Mouse (Mus musculus): Measurements from ENCODE around the gene Ist1. TPM values are rescaled to one million over a fixed set of nuclear protein-coding genes. Genes with fewer than 3 reads are reported as not detected.

The Ist1 gene
- polyA plus RNA-seq, 1 experiment from 2014 or later = 95.4 TPM

DNA sequence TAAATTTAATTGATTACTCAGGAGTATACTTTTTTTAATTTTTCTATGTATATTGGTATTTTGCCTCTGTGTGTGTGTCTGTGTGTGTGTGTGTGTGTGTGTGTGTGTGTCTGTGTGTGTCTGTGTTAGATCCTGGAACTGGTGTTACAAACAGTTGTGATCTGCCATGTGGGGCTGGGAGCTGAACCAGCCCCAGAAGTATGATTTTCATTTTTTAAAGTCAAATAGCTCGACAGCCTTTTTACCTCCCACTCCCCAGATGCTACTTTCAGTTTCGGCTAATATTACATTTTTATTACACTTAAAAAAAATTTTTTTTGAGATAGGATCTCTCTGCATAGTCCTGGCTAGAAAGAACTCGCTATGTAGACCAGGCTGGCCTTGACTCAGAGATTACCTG is 30.7 kb downstream of the Ist1 start:
- Histone ChIP-seq H3K36me3 (ENCODE audit: control insufficient read depth, insufficient read depth) (no peaks in the 10 kb centered on the region), H3K9ac (ENCODE audit: low read length) (no peak overlapping the region), H3K9me3 (replicated peaks; ENCODE audit: control insufficient read depth, low read length) (no peaks in the 10 kb centered on the region), H3K27me3 (ENCODE audit: control insufficient read depth, insufficient read depth, low read length) (no peaks in the 10 kb centered on the region), H3K4me2 (ENCODE audit: low read depth, low read length) (no peak overlapping the region), H3K4me3 (ENCODE audit: low read length) (no peak overlapping the region), H3K4me1 (ENCODE audit: control insufficient read depth, insufficient read depth, low read length) (no peaks in the 10 kb centered on the region), H3K27ac (ENCODE audit: low read length) (no peak overlapping the region)
- 80% methylated on average over 3 of the region's 3 CpGs for WGBS
- no peak for ATAC-seq (replicated peaks; ENCODE audit: extremely low read depth, insufficient read depth, low FRiP score)

DNA sequence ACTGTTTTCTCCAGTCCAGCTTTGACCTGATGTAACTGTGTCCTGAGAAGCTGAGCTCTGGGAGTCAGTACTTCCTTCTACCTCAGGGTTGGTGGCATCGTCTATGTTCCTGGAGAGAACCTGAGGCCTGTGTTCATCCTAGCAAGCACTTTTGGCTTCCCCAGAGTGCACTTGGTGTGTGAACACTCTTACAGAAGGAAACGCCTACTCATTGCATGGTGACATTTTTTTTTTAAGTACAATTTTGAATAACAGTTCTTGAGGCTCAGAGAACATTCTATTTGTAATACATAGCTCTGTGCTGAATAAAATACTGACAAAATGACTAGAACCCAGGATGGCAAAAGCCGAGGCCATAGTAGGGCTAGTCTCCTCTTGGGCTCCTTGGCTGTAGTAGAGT is 36.2 kb downstream of the Ist1 start:
- H3K27ac ChIP-seq (ENCODE audit: low read length) = no peak overlapping the region
- no peak overlapping the region for H3K4me2 ChIP-seq (ENCODE audit: low read depth, low read length)
- no peaks in the 10 kb centered on the region for H3K36me3 ChIP-seq (ENCODE audit: control insufficient read depth, insufficient read depth)
- no peaks in the 10 kb centered on the region for H3K4me1 ChIP-seq (ENCODE audit: control insufficient read depth, insufficient read depth, low read length)
- no peaks in the 10 kb centered on the region for H3K27me3 ChIP-seq (ENCODE audit: control insufficient read depth, insufficient read depth, low read length)
- no peak overlapping the region for H3K4me3 ChIP-seq (ENCODE audit: low read length)
- ATAC-seq (replicated peaks; ENCODE audit: extremely low read depth, insufficient read depth, low FRiP score) = no peak
- no peak overlapping the region for H3K9ac ChIP-seq (ENCODE audit: low read length)
- 71% methylated on average over 3 of the region's 3 CpGs for WGBS
- no peaks in the 10 kb centered on the region for H3K9me3 ChIP-seq (replicated peaks; ENCODE audit: control insufficient read depth, low read length)

DNA sequence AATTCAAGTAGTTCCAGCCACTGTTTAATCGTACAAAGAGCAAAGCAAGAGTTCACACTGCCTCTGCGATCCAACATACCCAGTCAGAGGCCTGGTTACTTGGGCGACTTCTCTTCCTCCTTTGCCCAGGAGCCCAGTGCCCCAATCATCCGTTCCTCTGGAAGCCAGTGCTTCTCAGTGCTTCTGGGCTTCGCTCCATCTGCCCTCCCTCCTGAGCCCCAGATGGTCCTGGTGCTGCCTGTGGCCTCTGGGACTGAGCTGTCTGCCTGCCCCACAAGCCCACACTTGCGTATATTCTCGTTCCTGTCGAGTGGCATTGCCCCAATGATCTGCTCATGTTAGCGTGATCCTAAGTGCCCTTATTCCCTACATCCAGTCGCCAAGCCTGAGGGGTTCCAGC is 42.3 kb downstream of the Ist1 start:
- Histone ChIP-seq H3K27me3 (ENCODE audit: control insufficient read depth, insufficient read depth, low read length) (no peaks in the 10 kb centered on the region), H3K36me3 (ENCODE audit: control insufficient read depth, insufficient read depth) (no peaks in the 10 kb centered on the region), H3K4me1 (ENCODE audit: control insufficient read depth, insufficient read depth, low read length) (no peaks in the 10 kb centered on the region), H3K27ac (ENCODE audit: low read length) (no peak overlapping the region), H3K4me2 (ENCODE audit: low read depth, low read length) (no peak overlapping the region), H3K9ac (ENCODE audit: low read length) (no peak overlapping the region), H3K4me3 (ENCODE audit: low read length) (no peak overlapping the region), H3K9me3 (replicated peaks; ENCODE audit: control insufficient read depth, low read length) (no peaks in the 10 kb centered on the region)
- 75% methylated on average over 10 of the region's 10 CpGs for WGBS
- ATAC-seq (replicated peaks; ENCODE audit: extremely low read depth, insufficient read depth, low FRiP score) = no peak

DNA sequence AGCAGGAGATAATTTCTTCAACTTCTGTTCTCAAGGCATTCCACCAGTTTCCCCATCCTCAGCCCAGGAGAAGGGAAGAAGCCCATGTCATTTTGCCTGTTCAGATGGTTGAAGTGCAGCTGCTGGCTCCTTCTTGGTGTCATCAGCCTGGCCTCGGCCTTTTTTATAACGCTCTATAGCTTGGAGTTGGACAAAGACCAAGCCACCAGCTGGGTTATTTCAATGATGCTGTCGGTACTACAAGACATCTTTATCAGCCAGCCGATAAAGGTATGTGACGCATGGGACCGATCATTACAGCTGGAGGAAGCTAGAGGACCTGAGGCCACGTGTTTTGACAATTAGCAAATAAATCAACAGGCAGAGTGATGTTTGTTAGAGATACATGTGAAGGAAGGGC is 44.6 kb downstream of the Ist1 start:
- H3K9ac ChIP-seq (ENCODE audit: low read length) = no peak overlapping the region
- no peaks in the 10 kb centered on the region for H3K36me3 ChIP-seq (ENCODE audit: control insufficient read depth, insufficient read depth)
- no peaks in the 10 kb centered on the region for H3K4me1 ChIP-seq (ENCODE audit: control insufficient read depth, insufficient read depth, low read length)
- ATAC-seq (replicated peaks; ENCODE audit: extremely low read depth, insufficient read depth, low FRiP score) = no peak
- WGBS = 28% methylated on average over 7 of the region's 7 CpGs
- no peaks in the 10 kb centered on the region for H3K27me3 ChIP-seq (ENCODE audit: control insufficient read depth, insufficient read depth, low read length)
- no peak overlapping the region for H3K4me2 ChIP-seq (ENCODE audit: low read depth, low read length)
- no peaks in the 10 kb centered on the region for H3K9me3 ChIP-seq (replicated peaks; ENCODE audit: control insufficient read depth, low read length)
- H3K27ac ChIP-seq (ENCODE audit: low read length) = no peak overlapping the region
- H3K4me3 ChIP-seq (ENCODE audit: low read length) = no peak overlapping the region

DNA sequence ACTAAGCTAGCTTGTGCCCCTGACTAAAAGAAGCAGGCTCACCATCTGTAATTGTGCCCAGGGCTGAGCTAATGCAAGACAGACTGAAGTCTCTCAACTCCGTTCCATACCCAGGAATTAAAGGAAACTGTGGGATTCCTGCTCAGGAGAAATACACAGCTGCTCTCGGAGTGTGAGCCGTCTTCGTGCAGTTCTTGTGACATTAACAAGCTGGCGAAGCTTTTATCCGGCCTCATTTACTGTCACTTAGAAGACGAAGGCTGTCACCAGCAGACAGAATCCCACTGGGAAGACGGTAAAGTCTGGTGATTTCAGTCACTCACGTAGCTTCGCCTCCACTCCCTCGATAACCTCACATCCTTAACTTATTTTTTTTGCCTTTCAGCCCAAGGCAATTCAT is 45.7 kb downstream of the Ist1 start:
- no peak for ATAC-seq (replicated peaks; ENCODE audit: extremely low read depth, insufficient read depth, low FRiP score)
- H3K9me3 ChIP-seq (replicated peaks; ENCODE audit: control insufficient read depth, low read length) = no peaks in the 10 kb centered on the region
- H3K36me3 ChIP-seq (ENCODE audit: control insufficient read depth, insufficient read depth) = no peaks in the 10 kb centered on the region
- WGBS = 57% methylated on average over 11 of the region's 11 CpGs
- H3K27me3 ChIP-seq (ENCODE audit: control insufficient read depth, insufficient read depth, low read length) = no peaks in the 10 kb centered on the region
- H3K4me1 ChIP-seq (ENCODE audit: control insufficient read depth, insufficient read depth, low read length) = no peaks in the 10 kb centered on the region
- no peak overlapping the region for H3K4me2 ChIP-seq (ENCODE audit: low read depth, low read length)
- H3K27ac ChIP-seq (ENCODE audit: low read length) = no peak overlapping the region
- no peak overlapping the region for H3K4me3 ChIP-seq (ENCODE audit: low read length)
- H3K9ac ChIP-seq (ENCODE audit: low read length) = no peak overlapping the region

DNA sequence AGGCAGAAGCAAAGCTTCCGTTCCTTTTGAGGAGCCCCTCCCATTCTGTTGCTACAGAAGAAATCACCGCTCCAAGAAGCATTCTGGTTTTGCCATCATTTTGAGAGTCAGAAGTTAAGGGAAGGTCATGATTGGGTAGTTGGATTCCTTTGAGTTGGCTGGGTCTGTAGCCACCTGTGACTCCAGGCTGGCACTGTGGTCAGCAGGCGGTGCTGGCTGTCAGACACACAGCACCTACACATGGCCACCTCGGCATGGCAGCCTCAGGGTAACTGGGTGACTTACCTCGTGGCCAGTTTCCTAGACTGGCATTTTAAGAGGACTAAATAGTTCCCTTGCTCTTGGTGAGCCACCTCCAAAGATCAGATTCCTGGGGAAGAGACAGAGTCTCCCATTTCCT is 51.8 kb downstream of the Ist1 start:
- H3K27ac ChIP-seq (ENCODE audit: low read length) = no peak overlapping the region
- no peak for ATAC-seq (replicated peaks; ENCODE audit: extremely low read depth, insufficient read depth, low FRiP score)
- no peak overlapping the region for H3K4me3 ChIP-seq (ENCODE audit: low read length)
- H3K36me3 ChIP-seq (ENCODE audit: control insufficient read depth, insufficient read depth) = no peaks in the 10 kb centered on the region
- H3K27me3 ChIP-seq (ENCODE audit: control insufficient read depth, insufficient read depth, low read length) = no peaks in the 10 kb centered on the region; the same call in 1 of the 2 replicates
- no peak overlapping the region for H3K4me2 ChIP-seq (ENCODE audit: low read depth, low read length)
- no peak overlapping the region for H3K9ac ChIP-seq (ENCODE audit: low read length)
- H3K4me1 ChIP-seq (ENCODE audit: control insufficient read depth, insufficient read depth, low read length) = no peaks in the 10 kb centered on the region
- H3K9me3 ChIP-seq (replicated peaks; ENCODE audit: control insufficient read depth, low read length) = no peaks in the 10 kb centered on the region
- 71% methylated on average over 5 of the region's 5 CpGs for WGBS

DNA sequence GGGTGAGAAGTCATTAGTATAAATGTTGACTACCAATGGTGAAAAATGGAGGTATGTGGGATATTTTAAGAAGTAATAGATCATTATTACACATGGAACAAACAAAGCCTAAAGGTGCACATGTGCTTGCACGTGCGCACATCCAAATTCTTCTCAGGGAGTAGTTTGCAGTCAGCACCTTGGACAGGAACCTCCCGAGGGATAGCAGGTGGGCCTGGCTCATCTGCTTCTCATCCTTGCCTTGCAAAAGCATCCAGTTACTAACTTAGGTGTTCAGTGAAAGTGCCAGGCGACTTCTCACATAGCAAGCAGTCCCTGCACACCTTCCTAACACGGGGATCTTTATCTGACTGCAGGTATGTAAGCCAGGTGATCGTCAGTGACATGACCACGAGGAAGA is 52.6 kb downstream of the Ist1 start:
- Histone ChIP-seq H3K36me3 (ENCODE audit: control insufficient read depth, insufficient read depth) (no peaks in the 10 kb centered on the region), H3K27me3 (ENCODE audit: control insufficient read depth, insufficient read depth, low read length) (no peaks in the 10 kb centered on the region; the same call in 1 of the 2 replicates), H3K9me3 (replicated peaks; ENCODE audit: control insufficient read depth, low read length) (no peaks in the 10 kb centered on the region), H3K4me2 (ENCODE audit: low read depth, low read length) (no peak overlapping the region), H3K4me3 (ENCODE audit: low read length) (no peak overlapping the region), H3K27ac (ENCODE audit: low read length) (no peak overlapping the region), H3K9ac (ENCODE audit: low read length) (no peak overlapping the region), H3K4me1 (ENCODE audit: control insufficient read depth, insufficient read depth, low read length) (no peaks in the 10 kb centered on the region)
- no peak for ATAC-seq (replicated peaks; ENCODE audit: extremely low read depth, insufficient read depth, low FRiP score)
- WGBS = 56% methylated on average over 7 of the region's 7 CpGs

DNA sequence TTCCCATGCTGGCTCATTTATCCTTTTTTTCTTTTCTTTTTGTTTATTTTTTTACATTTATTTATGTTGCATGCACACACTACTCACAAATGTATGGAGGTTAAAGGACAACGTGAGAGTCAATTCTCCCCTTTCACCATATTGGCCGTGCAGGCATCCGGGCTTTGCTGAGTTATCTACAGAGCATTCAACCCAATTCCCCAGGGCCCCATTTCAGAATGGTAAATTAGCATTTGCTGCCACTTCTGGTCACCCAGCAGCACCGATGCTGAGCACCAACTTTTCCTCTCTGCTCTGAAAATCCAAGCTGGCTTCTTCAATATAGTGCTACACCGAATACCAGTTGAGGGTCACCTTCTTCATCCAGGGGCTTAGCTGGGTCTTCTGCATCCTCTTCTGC is 54.2 kb downstream of the Ist1 start:
- no peak overlapping the region for H3K4me3 ChIP-seq (ENCODE audit: low read length)
- H3K36me3 ChIP-seq (ENCODE audit: control insufficient read depth, insufficient read depth) = no peaks in the 10 kb centered on the region
- no peaks in the 10 kb centered on the region for H3K4me1 ChIP-seq (ENCODE audit: control insufficient read depth, insufficient read depth, low read length)
- WGBS = 75% methylated on average over 5 of the region's 5 CpGs
- no peaks in the 10 kb centered on the region for H3K9me3 ChIP-seq (replicated peaks; ENCODE audit: control insufficient read depth, low read length)
- H3K27me3 ChIP-seq (ENCODE audit: control insufficient read depth, insufficient read depth, low read length) = no peaks in the 10 kb centered on the region; the same call in 1 of the 2 replicates
- no peak overlapping the region for H3K9ac ChIP-seq (ENCODE audit: low read length)
- ATAC-seq (replicated peaks; ENCODE audit: extremely low read depth, insufficient read depth, low FRiP score) = no peak
- no peak overlapping the region for H3K27ac ChIP-seq (ENCODE audit: low read length)
- no peak overlapping the region for H3K4me2 ChIP-seq (ENCODE audit: low read depth, low read length)

DNA sequence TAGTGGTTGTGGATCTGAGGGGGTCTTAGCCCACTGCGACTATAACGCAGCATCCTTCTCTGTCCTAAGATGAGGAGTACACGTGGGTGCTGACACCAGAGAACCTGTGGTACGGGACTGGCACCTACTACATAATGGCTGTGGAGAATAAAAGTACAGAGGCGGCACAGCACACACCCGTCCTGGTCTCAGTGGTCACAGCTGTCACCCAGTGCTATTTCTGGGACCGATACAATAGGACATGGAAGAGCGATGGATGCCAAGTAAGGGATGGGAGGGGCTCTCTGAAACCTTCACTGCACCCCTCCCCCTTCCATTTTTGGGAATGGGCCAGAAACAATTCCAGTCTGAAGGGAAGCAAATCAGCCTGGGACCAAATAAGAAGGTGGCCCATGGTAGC is 57.9 kb downstream of the Ist1 start:
- no peaks in the 10 kb centered on the region for H3K36me3 ChIP-seq (ENCODE audit: control insufficient read depth, insufficient read depth)
- no peak for ATAC-seq (replicated peaks; ENCODE audit: extremely low read depth, insufficient read depth, low FRiP score)
- no peak overlapping the region for H3K9ac ChIP-seq (ENCODE audit: low read length)
- WGBS = 85% methylated on average over 8 of the region's 8 CpGs
- no peak overlapping the region for H3K4me2 ChIP-seq (ENCODE audit: low read depth, low read length)
- H3K4me3 ChIP-seq (ENCODE audit: low read length) = no peak overlapping the region
- no peak overlapping the region for H3K27ac ChIP-seq (ENCODE audit: low read length)
- H3K4me1 ChIP-seq (ENCODE audit: control insufficient read depth, insufficient read depth, low read length) = no peaks in the 10 kb centered on the region
- H3K9me3 ChIP-seq (replicated peaks; ENCODE audit: control insufficient read depth, low read length) = no peaks in the 10 kb centered on the region
- no peaks in the 10 kb centered on the region for H3K27me3 ChIP-seq (ENCODE audit: control insufficient read depth, insufficient read depth, low read length)

DNA sequence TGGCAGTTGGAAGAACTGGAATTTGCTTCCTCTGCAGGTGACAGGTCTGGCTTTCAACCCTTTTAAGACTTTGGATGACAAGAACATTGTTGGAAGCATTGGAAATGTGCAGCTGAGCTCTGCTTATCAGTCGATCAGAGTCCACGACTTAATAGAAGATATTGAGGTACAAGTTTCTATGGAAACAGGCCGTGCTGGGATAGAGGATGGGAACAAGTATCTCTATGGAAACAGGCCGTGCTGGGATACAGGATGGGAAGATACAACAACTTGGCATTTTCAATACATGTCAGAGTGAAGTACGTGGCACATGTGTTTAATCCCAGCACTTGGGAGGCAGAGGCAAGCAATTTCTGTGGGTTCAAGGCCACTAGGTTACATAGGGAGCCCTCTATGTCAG is 60.6 kb downstream of the Ist1 start:
- H3K27ac ChIP-seq (ENCODE audit: low read length) = no peak overlapping the region
- H3K4me3 ChIP-seq (ENCODE audit: low read length) = no peak overlapping the region
- 77% methylated on average over 5 of the region's 5 CpGs for WGBS
- H3K9me3 ChIP-seq (replicated peaks; ENCODE audit: control insufficient read depth, low read length) = no peaks in the 10 kb centered on the region
- H3K4me2 ChIP-seq (ENCODE audit: low read depth, low read length) = no peak overlapping the region
- no peaks in the 10 kb centered on the region for H3K27me3 ChIP-seq (ENCODE audit: control insufficient read depth, insufficient read depth, low read length)
- no peaks in the 10 kb centered on the region for H3K4me1 ChIP-seq (ENCODE audit: control insufficient read depth, insufficient read depth, low read length)
- no peak for ATAC-seq (replicated peaks; ENCODE audit: extremely low read depth, insufficient read depth, low FRiP score)
- no peaks in the 10 kb centered on the region for H3K36me3 ChIP-seq (ENCODE audit: control insufficient read depth, insufficient read depth)
- H3K9ac ChIP-seq (ENCODE audit: low read length) = no peak overlapping the region

All from heart, embryonic 16.5 days (tissue).